Mouse (Mus musculus) embryonic stem cell, embryonic (primary cell): ENCODE data around the gene Anks1b.

Experiments
- CTCF ChIA-PET, 4 experiments: fragments of 300-600 bp in 2 of 4; fragments of 350-600 bp in 2 of 4; sonication (Branson Sonifier 250); formaldehyde crosslinking; loops; one replicate each; lab custom pipeline; 2022; ENCODE audit warnings: inconsistent platforms in 2 of 4; lab: Charles Lee
- POLR2A ChIA-PET, 4 experiments: fragments of 300-600 bp in 2 of 4; fragments of 350-600 bp in 2 of 4; sonication (Branson Sonifier 250); formaldehyde crosslinking; loops; one replicate each; lab custom pipeline; 2022; ENCODE audit warnings: antibody characterized with exemption in 4 of 4, inconsistent platforms in 1 of 4; lab: Charles Lee

The Anks1b gene

GRCm38 (mm10) chr10:90785680-90786079, 912.4 kb downstream of the Anks1b start:
- ChIA-PET CTCF (no interaction called here), POLR2A (no interaction called here)

DNA sequence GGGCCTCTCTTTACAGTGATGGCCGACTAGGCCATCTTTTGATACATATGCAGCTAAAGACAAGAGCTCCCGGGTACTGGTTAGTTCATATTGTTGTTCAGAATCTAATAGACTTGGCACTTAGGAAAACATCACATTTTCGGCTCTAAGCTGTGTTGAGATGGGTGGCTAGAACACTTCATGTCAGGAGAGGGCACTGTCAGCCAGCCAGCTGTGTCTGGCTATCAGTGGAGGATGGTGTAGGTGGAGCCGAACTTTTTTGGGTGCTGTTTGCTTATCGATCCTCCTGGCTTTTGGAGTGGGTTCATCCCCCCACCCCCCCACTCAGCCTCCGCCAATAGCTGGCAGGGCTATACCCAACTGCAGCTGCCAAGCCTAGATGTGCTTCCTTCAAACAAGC, 929.8 kb downstream of the Anks1b start:
- POLR2A ChIA-PET: no interaction called here
- CTCF ChIA-PET: interaction anchor here (0.6 to 1.5 kb wide), 8 partner anchors 70 to 497 kb away, joined by 3 to 15 read pairs (median 4); no protein-coding TSS in a partner anchor

DNA sequence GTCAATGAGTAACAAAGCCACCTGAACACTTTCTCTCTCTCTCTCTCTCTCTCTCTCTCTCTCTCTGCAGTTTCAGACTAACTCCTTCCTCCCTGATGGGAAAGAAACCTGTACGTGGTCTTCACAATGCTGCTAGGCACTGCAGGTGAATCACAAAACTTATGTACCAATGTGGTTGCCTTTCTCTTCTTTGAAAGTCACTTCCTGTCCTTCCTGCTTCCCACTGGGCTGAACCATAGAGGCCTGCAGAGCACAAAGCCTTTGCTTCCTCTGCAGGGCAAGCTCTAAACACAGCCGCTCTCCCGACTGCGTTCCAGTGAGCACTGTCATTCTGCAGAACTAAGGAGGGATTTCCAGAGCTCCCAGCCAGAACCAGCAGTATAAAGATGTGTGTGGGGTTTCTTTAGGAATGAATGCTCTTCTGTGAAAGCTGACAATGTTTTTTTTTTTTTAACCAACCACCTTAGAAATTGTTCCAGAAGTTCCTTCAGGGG, 931.3 kb downstream of the Anks1b start:
- ChIA-PET CTCF (interaction anchor here in 1 of 4 experiments (0.7 kb wide), 1 partner anchor 723 kb away, joined by 4 read pairs; no protein-coding TSS in a partner anchor), POLR2A (no interaction called here)

- CTCF ChIA-PET: no interaction called here
- POLR2A ChIA-PET: no interaction called here
Observed at GRCm38 (mm10) chr10:90808616-90809310, 935.5 kb downstream of the Anks1b start.

GRCm38 (mm10) chr10:90809911-90810590, 936.7 kb downstream of the Anks1b start:
- POLR2A ChIA-PET: no interaction called here
- CTCF ChIA-PET: no interaction called here

DNA sequence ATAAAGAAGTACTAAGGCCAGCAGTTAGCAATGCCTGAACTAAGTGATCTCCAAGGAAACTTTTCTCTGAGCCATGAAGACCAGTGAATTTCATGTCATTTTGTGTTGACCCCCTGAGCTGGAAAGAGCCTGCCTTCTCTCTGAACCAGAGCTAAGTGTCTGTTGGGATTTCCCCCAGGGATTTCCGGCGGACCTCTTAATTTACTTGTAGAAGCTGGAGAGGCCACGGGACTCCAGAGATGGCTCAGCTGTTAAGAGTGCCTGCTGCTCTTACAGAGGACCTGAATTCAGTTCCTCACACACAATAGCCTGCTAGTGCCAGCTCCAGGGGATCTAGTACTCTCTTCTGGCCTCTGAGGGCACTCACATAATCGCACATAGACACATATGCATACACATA, 938.1 kb downstream of the Anks1b start:
- POLR2A ChIA-PET: no interaction called here

DNA sequence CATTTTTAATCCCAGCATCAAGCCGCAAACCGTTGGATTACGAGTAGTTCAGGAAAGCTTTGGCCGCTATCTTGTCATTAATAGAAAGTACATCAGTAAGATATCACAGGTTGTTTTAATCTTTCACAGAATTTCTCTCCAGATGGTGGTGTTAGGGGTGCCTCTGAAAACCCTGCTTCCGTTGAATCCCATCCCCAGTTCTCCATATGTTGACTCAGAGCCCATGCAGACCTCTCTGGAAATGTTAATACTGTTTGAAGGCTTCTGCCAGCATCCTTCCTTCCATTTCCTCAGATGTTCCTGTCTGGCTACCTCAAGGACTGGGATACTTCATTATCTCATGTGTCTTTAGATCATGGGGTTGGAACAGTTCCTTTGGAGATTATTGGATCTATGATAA, 940.0 kb downstream of the Anks1b start:
- CTCF ChIA-PET: interaction anchor here in 1 of 4 experiments (0.6 kb wide), 1 partner anchor 30 kb away, joined by 5 read pairs; no protein-coding TSS in a partner anchor
- POLR2A ChIA-PET: no interaction called here

More for the DNA sequence above, 938.1 kb downstream of the Anks1b start:
- CTCF ChIA-PET: no interaction called here

DNA sequence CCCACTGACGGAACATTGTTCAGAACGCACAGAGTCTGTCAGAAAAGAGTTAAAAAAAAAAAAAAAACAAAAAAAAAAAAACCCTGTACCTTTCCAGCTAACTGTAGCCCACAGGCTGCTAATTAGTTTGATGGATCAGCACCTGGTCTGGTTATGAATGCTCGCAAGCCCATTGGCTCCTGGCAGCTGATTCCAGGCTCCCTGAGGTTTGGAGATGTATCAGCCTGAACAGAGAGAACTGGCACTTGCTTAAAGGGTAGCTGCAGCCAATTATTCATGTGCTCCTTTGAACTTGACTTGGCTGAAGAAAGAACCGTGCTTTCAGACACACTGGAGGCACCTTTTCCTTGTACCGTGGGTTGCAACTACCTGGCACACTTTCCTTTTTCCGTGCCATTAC, 941.1 kb downstream of the Anks1b start:
- ChIA-PET POLR2A (no interaction called here), CTCF (interaction anchor here in 1 of 4 experiments (0.6 kb wide), 1 partner anchor 455 kb away, joined by 3 read pairs; no protein-coding TSS in a partner anchor)

DNA sequence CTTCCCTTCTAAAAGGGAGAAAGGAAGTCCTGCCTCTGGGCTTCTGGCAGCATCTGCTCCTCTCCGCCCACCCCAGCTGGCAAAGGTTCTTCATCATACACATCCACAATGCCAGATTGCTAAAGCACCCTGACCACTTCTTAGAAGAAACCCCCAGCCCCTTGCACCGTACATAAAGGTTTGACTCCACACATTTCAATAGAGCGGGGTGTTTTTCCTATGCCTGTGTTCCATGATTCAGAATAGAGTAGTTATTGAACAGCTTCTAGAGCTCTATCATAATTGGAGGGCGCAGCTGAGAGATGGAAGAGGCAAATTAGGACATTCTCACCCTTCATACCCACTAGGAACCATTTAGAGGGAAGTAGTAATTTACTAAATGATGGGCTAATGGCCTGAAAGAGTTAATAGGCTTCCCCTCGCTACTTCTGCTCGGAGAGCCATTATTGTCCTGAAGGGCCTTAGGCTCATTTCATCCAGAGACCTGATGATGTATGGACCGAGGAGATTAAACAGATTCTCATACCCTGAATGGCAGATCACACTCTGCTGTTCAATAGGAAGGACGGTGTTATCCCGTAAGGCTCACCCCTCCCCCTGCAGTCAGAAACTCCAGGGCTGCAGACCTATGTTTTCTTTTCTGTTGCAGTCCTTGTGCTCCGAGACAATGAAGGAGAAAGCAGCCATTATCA, 945.1 kb downstream of the Anks1b start:
- ChIA-PET POLR2A (no interaction called here), CTCF (no interaction called here)

- POLR2A ChIA-PET: interaction anchor here in 1 of 4 experiments (0.6 kb wide), 1 partner anchor 51 kb away, joined by 3 read pairs; no protein-coding TSS in a partner anchor
- CTCF ChIA-PET: no interaction called here
Observed at GRCm38 (mm10) chr10:90823438-90823837, 950.1 kb downstream of the Anks1b start.

DNA sequence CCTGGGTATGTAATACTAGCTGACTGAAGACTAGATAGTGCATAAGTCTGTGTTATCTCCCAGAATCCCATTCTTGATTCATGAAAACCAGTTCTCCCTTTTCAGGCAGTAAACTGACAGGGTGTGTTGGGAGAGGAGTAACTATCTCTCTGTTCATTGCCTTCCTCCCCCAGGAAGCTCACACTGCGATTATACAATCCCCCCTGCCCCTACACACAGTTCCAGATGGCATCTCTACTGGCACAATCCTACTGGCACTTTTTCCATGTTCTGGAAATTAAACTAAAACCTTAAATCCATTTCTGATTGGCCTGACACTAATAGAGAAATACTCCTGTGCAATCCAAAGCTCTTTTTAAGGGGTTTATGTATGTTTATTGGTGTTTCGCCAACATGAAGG, 951.4 kb downstream of the Anks1b start:
- ChIA-PET POLR2A (interaction anchor here in 1 of 4 experiments (0.6 kb wide), 1 partner anchor 9 kb away, joined by 3 read pairs; no protein-coding TSS in a partner anchor), CTCF (no interaction called here)

DNA sequence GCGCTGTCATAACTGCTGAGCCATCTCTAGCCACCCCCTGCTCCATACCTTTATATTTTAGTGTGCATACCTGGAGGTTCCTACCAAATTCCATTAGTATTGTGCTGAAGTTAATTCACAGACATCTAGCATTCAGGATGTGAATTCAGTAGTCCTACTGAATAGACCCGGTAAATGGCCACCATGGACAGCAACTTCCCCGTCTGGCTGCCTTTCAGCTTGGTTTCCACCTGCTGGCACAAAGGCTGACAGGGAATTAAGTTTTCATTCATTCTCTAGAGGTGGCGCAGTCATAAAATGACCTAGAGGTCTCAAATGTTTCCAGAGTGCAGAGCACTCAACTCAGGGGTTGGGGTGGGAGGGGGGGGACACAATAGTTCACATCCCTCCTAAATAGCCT, 953.6 kb downstream of the Anks1b start:
- ChIA-PET POLR2A (no interaction called here), CTCF (interaction anchor here in 3 of 4 experiments (0.6 to 1.3 kb wide), 5 partner anchors 101 to 234 kb away, joined by 3 to 6 read pairs (median 5); no protein-coding TSS in a partner anchor)

GRCm38 (mm10) chr10:90828581-90829393, 955.5 kb downstream of the Anks1b start:
- POLR2A ChIA-PET: interaction anchor here in 1 of 4 experiments (1.2 kb wide), 1 partner anchor 353 kb away, joined by 4 read pairs; no protein-coding TSS in a partner anchor
- CTCF ChIA-PET: interaction anchor here in 2 of 4 experiments (0.5 to 1.5 kb wide), 3 partner anchors 59 to 1549 kb away, joined by 3 to 6 read pairs (median 4); no protein-coding TSS in a partner anchor

DNA sequence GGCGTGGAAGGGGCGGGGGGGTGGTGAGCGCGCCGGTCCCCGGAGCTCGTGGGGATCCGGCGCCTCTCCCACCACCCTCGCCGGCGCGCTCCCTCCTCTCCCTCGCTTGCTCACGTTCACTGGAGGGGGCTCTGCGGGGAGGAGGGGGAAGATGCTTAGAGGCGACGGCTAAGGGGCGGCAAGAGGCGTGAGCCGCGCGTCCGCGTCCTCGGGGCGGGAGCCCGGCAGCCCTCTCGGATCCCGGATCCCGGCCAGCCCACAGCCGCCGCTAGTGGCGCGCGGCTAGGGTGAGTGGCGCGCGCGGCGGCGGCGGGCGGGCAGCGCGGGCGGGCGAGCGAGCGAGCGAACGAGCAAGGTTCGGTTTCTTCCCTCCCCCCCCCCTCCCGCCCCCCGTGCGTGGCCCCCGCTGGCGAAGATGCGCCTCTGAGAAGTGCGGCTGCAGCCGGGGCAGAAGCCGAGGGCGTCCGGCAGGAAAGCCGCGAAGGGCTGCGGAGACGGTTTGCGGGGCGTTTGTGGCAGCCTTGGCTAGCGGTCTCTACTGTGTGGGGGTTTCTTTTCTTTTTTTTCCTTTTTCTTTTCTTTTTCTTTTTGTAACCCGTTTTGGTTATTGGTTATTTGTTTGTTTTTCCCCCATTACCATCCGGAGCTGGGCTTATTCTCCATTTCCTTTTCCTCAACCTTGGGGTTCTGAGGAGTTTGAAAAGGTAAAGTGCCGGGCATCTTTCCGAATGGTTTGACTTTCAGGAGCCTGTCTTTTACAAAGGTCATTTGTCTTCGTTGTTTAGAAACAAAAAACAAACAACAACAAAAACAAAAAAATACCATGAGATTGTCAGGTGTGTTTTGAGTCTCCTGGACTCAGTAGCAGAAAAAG, 956.3 kb downstream of the Anks1b start:
- CTCF ChIA-PET: interaction anchor here in 2 of 4 experiments (0.6 to 1.5 kb wide), 3 partner anchors 14 to 1550 kb away, joined by 4 to 7 read pairs (median 6); no protein-coding TSS in a partner anchor
- POLR2A ChIA-PET: interaction anchor here in 1 of 4 experiments (1.2 kb wide), 1 partner anchor 352 kb away, joined by 4 read pairs; no protein-coding TSS in a partner anchor

DNA sequence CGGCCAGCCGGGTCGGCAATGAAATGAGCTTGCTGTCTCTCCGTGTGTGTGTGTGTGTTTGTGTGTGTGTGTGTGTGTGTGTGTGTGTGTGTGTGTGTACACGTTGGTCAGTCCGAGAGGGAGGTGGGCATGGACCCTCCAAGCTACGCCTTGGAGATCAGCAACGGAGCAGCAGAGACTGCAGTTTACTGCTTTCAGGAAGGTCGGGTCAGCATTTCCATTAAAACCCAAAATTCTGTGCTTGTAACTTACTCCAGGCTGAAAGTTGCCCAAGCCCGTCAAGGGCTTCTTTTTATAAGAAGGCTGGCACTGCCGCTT, 956.9 kb downstream of the Anks1b start:
- POLR2A ChIA-PET: no interaction called here
- CTCF ChIA-PET: interaction anchor here in 1 of 4 experiments (0.6 kb wide), 1 partner anchor 14 kb away, joined by 7 read pairs; no protein-coding TSS in a partner anchor

GRCm38 (mm10) chr10:90830591-90831287, 957.4 kb downstream of the Anks1b start:
- ChIA-PET CTCF (no interaction called here), POLR2A (no interaction called here)

DNA sequence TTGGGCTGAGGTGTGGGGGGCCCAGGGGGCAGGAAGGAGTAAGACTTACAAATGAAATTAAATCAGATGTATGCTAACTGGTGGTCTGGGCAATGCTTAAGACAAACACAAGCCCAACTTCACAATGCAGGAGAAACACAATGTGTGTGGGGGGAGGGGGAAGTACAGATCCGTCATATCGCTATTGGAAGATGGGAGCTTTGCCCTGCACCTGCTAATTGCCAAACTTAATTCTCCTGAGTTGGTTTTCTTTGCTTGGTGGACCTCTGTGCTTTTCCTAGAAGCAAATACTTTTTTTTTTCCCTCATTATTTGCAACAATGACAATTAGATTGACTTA, 957.9 kb downstream of the Anks1b start:
- ChIA-PET CTCF (no interaction called here), POLR2A (no interaction called here)
